In the genomic region with DNA sequence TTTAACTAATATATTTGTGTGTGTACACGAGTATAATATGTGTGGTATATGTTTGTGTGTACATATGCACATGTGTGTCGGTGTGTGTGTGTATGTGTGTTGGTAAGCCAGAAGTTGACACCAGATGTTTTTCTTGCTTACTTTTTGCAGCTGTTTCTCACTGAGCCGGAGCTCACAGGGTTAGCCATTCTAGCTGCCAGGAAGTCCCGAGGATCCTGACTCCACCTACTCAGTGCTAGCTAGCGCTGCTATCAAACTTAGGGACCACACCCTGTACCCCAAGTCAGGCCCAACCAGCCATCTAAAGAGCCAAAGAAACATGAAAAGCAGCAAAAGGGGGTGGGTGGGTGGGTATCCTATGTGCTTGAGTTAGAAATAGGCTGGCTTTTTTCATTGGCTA, we compare ENCODE assay signal across 12 mouse cellular contexts. TPM values are rescaled to one million over a fixed set of nuclear protein-coding genes. Genes with fewer than 3 reads are reported as not detected.
DNase-seq lines count a peak whose midpoint lies in the region; ATAC-seq lines count a peak whose summit lies in the region.
"Had no signal": no experiment of that assay in that cellular context is flagged by ENCODE, and none has a peak within 500 bp of the region (broad histone marks: within the 10 kb centered on the region; RNA-seq: fewer than 3 reads in every experiment).

No protein-coding gene starts in this region.

- H3K4me1 ChIP-seq in heart, embryonic 15.5 days (replicated peaks) = peaks cover 42% of the 10 kb centered on the region
- H3K4me1 ChIP-seq in liver, embryonic 16.5 days (ENCODE audit: control insufficient read depth, low read depth, low read length) = peaks cover 62% of the 10 kb centered on the region

- peak overlapping the region; percentile 43; the same call in 1 of the 2 replicates for H3K27ac ChIP-seq in heart, embryonic 15.5 days
- peak overlapping the region; percentile 77 for H3K27ac ChIP-seq in liver, embryonic 16.5 days (ENCODE audit: low read length)
- H3K27ac ChIP-seq: forebrain, embryonic 12.5 days; limb, embryonic 12.5 days had no signal

- H3K4me3 ChIP-seq in heart, embryonic 15.5 days = no peak overlapping the region
- H3K4me3 ChIP-seq in liver, embryonic 16.5 days (ENCODE audit: low read depth, low read length) = peak overlapping the region; percentile 31
- H3K4me3 ChIP-seq: forebrain, embryonic 12.5 days; limb, embryonic 12.5 days had no signal

- H3K36me3 ChIP-seq in heart, embryonic 15.5 days = no peaks in the 10 kb centered on the region
- no peaks in the 10 kb centered on the region for H3K36me3 ChIP-seq in liver, embryonic 16.5 days (ENCODE audit: control insufficient read depth, insufficient read depth)
- H3K36me3 ChIP-seq: limb, embryonic 12.5 days had no signal

- DNase-seq in heart, adult 8-10 months (ENCODE audit: low spot score) = no peak
- peak; percentile 72 for DNase-seq in c-Kit-negative CD71-positive TER-119-positive erythroid progenitor cells, embryonic 14.5 days (ENCODE audit: low read depth, low spot score)
- peak; percentile 56 for DNase-seq in thymus, postnatal 0 days (ENCODE audit: low spot score)
- DNase-seq in urinary bladder, postnatal 25 days (ENCODE audit: low spot score) = no peak
- no peak for DNase-seq in cerebellum, adult 11 months
- no peak for DNase-seq in cerebellum, postnatal 4 days (ENCODE audit: low spot score in 2 of 2)
- DNase-seq: cerebellum, adult 9-10 months; kidney, adult 11 months had no signal

- H3K9me3 ChIP-seq in heart, embryonic 15.5 days (replicated peaks) = no peaks in the 10 kb centered on the region
- no peaks in the 10 kb centered on the region for H3K9me3 ChIP-seq in liver, embryonic 16.5 days (replicated peaks; ENCODE audit: control insufficient read depth, low read length)
- H3K9me3 ChIP-seq: forebrain, embryonic 12.5 days; limb, embryonic 12.5 days had no signal

- H3K4me2 ChIP-seq in heart, embryonic 15.5 days = no peak overlapping the region
- H3K4me2 ChIP-seq in liver, embryonic 16.5 days (ENCODE audit: low read depth, low read length) = peak overlapping the region; percentile 62
- H3K4me2 ChIP-seq: forebrain, embryonic 12.5 days; limb, embryonic 12.5 days had no signal

- no peak for ATAC-seq in heart, embryonic 15.5 days (replicated peaks; ENCODE audit: insufficient number of reproducible peaks, insufficient read depth, low FRiP score, low read depth)
- peak; percentile 83 for ATAC-seq in liver, embryonic 16.5 days (ENCODE audit: low read depth)

- H3K9ac ChIP-seq in heart, embryonic 15.5 days = no peak overlapping the region
- peak overlapping the region; percentile 58 for H3K9ac ChIP-seq in liver, embryonic 16.5 days (ENCODE audit: low read depth, low read length)
- H3K9ac ChIP-seq: forebrain, embryonic 12.5 days; limb, embryonic 12.5 days had no signal

- WGBS in heart, embryonic 15.5 days = 53% methylated on average over 5 of the region's 5 CpGs
- WGBS in liver, embryonic 16.5 days (ENCODE audit: insufficient replicate concordance) = 16% methylated on average over 5 of the region's 5 CpGs

- H3K27me3 ChIP-seq in heart, embryonic 15.5 days = no peaks in the 10 kb centered on the region
- no peaks in the 10 kb centered on the region for H3K27me3 ChIP-seq in liver, embryonic 16.5 days (ENCODE audit: control insufficient read depth, insufficient read depth, low read depth, low read length)
- H3K27me3 ChIP-seq: forebrain, embryonic 12.5 days; limb, embryonic 12.5 days had no signal

RNA-seq across cellular contexts. Expression of a gene that starts 23.1 kb away (rescaled TPM):
- polyA plus RNA-seq in heart, embryonic 15.5 days (2015; fragmentation: Nextera tagmentation; extraction: Ambion mirVana) = 15.2 and 18.0 TPM in 2 replicates
- total RNA-seq in heart, adult 8-10 months (2022) = 10 to 100 TPM; 69.0 to 82.6 (median 74.0) TPM
- polyA plus RNA-seq in liver, embryonic 16.5 days (2015; fragmentation: Nextera tagmentation; extraction: Ambion mirVana) = 7.6 and 9.2 TPM in 2 replicates
- 13.5 and 15.1 TPM in 2 replicates for polyA plus RNA-seq in thymus, postnatal 0 days (2015; fragmentation: Nextera tagmentation; extraction: Ambion mirVana)

RNA-seq across cellular contexts. Expression of a gene that starts 31.9 kb away (rescaled TPM):
- 132 and 134 TPM in 2 replicates for polyA plus RNA-seq in heart, embryonic 15.5 days (2015; fragmentation: Nextera tagmentation; extraction: Ambion mirVana)
- total RNA-seq in heart, adult 8-10 months (2022) = 100 to 1,000 TPM in 1 of 4 experiments, 10 to 100 TPM in 3; 88.4 to 102 (median 91.0) TPM
- polyA plus RNA-seq in liver, embryonic 16.5 days (2015; fragmentation: Nextera tagmentation; extraction: Ambion mirVana) = 79.2 and 81.0 TPM in 2 replicates
- polyA plus RNA-seq in thymus, postnatal 0 days (2015; fragmentation: Nextera tagmentation; extraction: Ambion mirVana) = 184 and 190 TPM in 2 replicates

Comparison
In these comparisons a context has a peak if more than half of its experiments do, and no peak if none do; other contexts are left out.
1. DNase-seq: peak in c-Kit-negative CD71-positive TER-119-positive erythroid progenitor cells, embryonic 14.5 days (single experiment) and thymus, postnatal 0 days (single experiment); none in heart, adult 8-10 months (single experiment), urinary bladder, postnatal 25 days (single experiment), cerebellum, adult 11 months (single experiment) and cerebellum, postnatal 4 days (0 of 2).